Mouse (Mus musculus) embryo, embryonic 10 days (tissue): ENCODE results near the gene Ackr4.

Experiments
- DNase-seq: peaks from one replicate; pipeline ENCODE4 v3.0.0-alpha.2; 2015; ENCODE audit warnings: low spot score

The Ackr4 gene

GRCm38 (mm10) chr9:104126833-104127232, at the start of gene Ackr4:
Gene Ackr4, minus strand, starts transcription at chr9:104126933.
- no peak for DNase-seq

DNA sequence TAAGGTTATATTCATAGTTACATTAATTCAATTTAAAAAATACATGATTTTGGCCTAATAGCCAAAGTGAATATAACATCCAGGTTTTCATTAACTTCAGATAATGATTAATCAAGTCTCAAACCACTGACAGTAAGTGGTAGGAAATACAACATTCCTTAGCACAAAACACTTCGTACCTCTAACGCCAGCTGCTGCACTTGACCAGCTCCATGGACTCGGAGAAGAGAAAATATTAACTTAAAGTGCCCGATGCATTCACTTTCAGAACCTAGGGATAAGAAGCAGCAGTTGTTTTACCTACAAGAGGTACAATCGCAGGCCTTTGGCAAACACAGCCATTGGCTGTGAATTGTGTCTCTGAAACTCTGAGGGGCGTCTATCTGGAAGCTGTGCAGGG, 45.6 kb upstream of the Ackr4 start:
- DNase-seq, result no peak

DNA sequence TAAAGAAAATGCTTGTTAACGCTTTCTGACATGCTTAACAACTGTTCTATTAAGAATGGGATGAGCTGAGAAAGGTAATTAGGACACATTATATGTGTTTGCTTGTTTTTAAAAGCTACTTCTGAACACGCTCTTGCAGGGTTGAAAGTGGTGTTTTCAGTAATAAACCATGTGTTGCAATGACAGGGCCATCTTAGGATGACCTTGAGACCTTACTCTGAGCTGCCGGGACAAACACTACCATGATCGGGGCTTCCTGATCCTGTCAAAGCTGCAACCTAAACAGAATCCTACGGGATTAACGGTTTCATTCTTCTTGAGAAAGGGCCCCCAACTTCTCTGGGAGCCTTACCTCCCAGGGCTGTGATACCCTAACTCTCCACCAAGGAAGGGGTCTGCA, 44.9 kb upstream of the Ackr4 start:
- no peak for DNase-seq

DNA sequence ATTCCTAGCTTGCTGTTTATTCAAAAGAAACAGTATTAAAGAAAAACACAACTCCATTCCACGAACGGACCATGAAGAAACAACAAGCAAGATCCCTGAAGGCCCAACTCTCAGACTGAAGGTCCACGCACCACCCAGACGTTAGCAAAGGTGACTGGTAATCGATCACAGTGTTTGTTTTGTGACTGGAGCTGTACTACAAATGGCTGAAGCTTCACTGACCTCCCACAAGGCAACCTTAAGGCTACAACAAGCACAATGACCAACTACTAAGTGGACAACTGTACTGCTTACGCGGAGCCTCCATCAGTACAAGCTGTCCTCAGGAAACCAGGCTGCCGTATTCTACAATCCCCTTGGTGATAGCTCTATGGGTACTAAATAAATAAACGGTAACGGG, 43.3 kb upstream of the Ackr4 start:
- DNase-seq, result no peak

DNA sequence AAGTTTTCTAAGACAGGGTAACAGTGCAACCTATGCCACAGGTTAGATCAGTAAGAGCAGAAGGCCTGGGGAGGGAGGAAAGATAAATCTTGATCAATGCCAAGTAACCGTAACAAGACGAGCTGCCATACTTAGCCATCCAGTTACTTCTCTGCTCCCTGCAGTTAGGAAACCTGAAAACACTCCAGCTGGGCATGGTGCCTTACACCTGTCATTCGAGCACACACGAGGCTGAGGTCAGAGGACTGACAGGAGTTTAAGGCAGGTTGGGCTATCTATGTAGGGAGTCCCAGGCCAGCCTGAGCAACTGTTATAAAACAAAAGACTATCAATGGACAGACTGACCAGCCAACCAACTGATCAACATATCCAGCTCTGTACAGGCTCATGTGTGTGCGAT, 39.2 kb upstream of the Ackr4 start:
- no peak for DNase-seq

DNA sequence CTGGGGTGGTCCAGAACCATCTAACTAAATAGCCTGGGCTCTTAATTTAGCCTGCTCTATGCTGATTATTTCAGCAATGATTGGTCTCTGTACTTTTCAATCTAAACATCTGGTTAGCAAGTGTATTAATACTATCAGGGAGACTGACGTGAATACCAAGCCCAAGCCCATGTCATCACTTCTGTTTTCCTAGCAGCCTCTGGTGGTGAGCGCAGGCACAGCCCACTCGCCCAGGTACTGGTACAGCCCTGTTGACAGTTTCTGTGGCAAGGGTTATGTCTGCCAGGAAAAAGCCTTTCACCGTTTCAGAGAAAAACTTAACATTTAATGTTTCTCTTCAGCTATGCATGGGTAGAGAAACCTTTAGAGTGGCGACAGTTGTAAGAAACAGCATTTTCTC, 37.5 kb upstream of the Ackr4 start:
- no peak for DNase-seq

DNA sequence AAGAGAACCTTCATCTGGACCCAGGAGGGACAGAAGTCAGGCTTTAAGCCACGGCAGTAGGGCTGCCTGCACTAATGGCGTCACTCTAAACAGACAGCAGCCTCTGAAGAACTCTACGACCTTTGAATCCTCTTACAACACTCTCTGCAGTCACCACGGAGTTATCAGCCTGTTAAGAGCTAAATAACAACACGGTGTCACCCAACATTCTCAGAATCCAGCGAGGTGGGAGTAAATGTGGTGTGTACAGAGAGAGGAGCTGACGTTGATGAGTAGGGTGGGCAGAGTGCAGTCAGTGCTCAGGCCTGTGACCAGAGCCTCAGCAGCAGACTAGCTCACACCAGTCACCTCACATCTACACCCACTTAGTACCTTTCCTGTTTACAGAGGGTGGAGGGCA, 34.4 kb upstream of the Ackr4 start:
- DNase-seq, result no peak

GRCm38 (mm10) chr9:104157291-104157690, 30.6 kb upstream of the Ackr4 start:
- DNase-seq, result no peak

DNA sequence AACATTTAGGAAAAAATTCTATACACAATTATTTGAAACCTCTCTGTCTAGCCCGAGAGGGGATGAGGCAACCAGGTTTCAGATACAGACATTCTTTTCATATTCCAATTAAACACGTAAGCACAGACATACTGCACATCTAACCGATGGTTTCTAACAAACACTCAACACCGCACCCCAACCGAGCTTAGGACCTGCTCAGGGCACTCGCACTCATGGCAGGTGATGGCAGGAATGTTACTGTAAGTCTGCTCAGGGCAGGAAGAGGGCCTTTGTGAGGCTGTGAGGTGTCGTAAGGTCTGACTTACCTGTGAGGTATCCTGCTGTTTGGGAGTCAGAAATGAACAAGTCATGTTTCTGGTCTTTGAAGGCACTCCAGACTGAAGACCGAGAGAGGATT, 29.8 kb upstream of the Ackr4 start:
- DNase-seq, result no peak

DNA sequence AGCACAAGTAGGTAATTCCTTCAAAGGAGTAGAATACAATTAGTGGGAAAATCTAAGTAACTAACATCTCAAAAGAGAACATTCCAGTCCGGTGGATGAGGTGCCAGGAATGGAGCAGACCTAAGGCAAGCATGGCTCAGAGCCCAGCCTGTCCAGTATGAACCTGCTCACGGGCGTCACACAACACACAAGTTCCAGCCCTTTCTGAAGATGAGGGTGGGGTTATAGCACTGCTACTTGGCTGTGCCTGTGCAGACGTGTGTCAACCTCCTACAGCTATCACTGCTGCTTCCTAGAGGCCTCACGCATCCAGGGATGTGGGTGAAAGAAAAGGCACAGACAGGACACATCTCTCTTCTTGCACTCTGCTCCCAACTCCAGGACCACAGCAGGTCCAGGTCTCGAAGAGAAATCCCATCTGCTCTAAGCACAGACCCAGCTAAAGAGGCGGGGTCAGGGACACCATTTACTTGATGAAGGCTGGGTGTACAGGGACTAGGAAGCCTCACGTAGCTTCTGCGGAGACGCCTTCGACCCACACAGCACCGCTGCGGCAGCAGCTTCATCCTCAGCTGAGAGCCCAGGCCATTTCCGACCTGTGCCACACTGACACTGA, 28.5 kb upstream of the Ackr4 start:
- no peak for DNase-seq

GRCm38 (mm10) chr9:104152121-104152520, 25.4 kb upstream of the Ackr4 start:
- DNase-seq, result no peak

GRCm38 (mm10) chr9:104148969-104149368, 22.2 kb upstream of the Ackr4 start:
- no peak for DNase-seq

GRCm38 (mm10) chr9:104146683-104147082, 19.9 kb upstream of the Ackr4 start:
- DNase-seq, result no peak

DNA sequence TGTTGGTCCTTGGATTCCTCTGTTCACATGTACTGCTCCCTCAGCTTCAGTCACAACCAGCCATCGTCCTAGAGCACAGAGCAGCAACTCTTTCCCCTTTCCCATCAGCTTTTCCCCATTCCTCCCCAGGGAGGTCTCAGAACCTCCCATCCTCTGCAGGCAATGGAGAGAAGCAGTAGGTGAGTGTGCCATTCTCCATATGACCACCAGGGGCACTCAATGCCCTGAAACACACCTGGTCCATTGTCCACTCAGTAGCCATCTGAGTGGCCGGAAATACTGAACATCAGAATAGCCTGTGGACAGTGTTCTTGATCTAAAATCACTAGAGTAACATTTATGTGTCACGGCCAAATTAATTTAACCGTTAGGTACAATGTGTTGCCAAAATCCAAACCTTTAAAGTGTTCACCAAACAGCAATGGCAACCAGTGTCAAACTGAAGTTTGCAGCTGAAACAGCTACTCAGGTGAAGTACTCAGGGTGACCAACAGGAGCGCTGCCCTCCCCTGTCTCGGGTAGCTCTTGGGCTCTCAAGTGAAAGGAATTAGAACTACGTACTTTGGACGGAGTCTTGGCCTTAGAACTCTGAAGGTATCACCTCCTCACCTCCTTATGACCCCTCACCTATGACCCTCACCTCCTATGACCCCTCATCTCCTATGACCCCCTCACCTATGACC, 17.7 kb upstream of the Ackr4 start:
- no peak for DNase-seq

DNA sequence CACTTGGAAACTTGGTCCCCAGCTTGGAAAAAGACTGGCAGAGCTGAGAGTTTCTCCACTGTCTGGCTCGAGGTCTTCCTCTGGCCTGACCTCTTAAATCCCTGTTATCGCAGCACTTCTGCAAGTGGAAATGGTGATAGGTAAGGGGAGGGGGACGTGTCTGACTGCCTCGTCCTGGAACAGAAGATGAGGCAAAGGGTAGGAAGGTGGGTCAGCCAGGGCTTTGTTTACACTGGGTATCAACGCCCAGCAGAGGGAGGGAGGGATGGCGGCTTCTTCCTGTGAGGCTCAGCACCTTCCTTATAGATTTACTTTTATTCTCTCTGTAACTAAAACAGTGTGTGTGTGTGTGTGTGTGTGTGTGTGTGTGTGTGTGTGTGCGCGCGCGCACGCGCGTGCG, 16.1 kb upstream of the Ackr4 start:
- no peak for DNase-seq

DNA sequence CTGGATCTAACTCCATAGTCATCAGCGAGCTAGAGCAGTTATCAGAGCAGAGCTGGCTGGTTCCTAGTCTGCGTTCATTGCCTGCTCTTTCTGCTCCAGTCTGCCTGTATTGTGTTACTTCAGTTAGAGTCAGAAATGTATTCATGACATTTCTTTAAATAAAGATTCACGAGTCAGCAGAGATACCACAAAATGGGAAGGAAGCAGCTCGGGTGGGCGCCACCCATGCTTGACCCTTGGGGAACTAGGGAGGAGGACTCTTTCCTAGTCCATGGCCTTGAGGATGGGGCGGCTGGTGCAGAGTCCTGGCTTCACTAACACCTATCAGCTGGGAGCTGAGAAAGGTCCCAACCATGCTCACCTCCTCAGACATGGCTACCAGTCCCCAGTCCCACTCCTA, 13.6 kb upstream of the Ackr4 start:
- DNase-seq, result no peak

- no peak for DNase-seq
These were observed 3.5 kb upstream of the Ackr4 start for GRCm38 (mm10) chr9:104130141-104130755.

DNA sequence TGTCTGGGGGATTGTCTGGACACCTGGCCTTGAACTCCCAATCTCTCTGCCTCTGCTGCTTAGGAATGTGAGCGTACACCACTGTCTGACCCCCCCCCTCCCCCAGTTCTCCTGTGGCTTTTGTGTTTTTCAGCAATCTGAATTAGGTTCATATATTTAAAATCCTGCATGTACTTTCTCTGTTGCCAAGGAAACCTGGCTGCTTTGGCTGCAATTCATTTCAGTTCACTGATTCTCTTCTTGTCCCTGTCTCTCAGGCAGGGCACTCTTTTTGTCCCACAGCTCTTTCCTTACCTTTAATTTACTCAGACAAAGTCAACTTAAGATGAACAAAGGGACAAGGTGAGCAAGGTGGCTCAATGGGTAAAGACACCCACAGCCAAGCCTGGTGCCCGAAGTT, 1.4 kb upstream of the Ackr4 start:
- DNase-seq, result no peak

DNA sequence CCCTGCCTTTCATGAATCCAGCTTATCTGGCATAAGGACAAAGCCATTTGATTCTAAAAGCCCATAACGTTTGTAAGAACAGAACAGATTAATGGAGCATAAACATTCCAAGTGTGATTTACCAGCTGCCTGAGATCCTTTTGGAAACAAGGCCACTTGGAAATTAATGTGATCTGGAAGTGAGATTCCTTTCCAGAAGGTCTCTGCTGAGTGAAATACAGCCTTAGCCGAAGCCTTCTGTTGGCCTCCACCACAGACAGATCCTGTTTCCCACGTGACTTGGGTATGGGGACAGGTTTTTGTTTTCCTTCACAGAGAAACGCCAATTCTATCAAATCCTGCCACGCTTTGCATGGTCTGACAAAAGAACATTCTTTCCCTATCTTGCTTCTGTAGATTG, 3.1 kb downstream of the Ackr4 start:
- DNase-seq, result peak; percentile 11

GRCm38 (mm10) chr9:104123101-104123500, 3.6 kb downstream of the Ackr4 start:
- DNase-seq, result no peak

GRCm38 (mm10) chr9:104109151-104109550, 17.6 kb downstream of the Ackr4 start:
- no peak for DNase-seq

- no peak for DNase-seq
These were observed 18.1 kb downstream of the Ackr4 start for GRCm38 (mm10) chr9:104108571-104109143.

DNA sequence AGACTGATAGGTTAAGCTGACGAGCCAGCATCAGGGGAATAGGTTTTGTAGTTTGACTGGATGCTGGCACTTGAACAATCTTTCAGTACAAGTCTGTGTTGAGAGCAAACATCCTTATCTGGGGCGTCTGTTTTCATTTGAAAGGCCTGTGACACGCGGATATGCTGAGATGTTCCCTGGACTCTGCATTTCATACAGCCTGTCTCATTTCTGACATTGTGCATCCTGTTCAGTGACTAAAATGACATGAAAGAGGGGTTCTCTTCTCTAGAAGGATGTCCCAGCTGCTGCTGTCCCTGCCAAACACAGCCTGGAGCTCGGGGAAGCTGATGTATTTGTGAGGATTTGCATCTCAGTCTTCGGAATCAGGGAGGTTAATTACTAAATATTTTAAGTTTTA, 19.3 kb downstream of the Ackr4 start:
- no peak for DNase-seq
